8 mouse cellular contexts compared by ENCODE assay signal in genomic region chr6:47813257-47813878, GRCm38 (mm10). TPM values are rescaled to one million over a fixed set of nuclear protein-coding genes. Genes with fewer than 3 reads are reported as not detected.
DNase-seq lines count a peak whose midpoint lies in the region; ATAC-seq and TF ChIP-seq lines count a peak whose summit lies in the region.

Pdia4 (minus strand) TSS chr6:47813430.

- H3ac ChIP-seq in C2C12 (ENCODE audit: control insufficient read depth, insufficient read length, low read depth) (peak within 1 kb of the TSS; percentile 59), myocyte (ENCODE audit: control insufficient read depth, insufficient read length) (peak within 1 kb of the TSS; percentile 18)

- peak within 1 kb of the TSS; percentile 94 for H3K9ac ChIP-seq in heart, embryonic 11.5 days (ENCODE audit: low read depth, low read length)
- H3K9ac ChIP-seq in kidney, embryonic 16.5 days (replicated peaks; ENCODE audit: low read length): peak within 1 kb of the TSS; percentile 95
- peak within 1 kb of the TSS; percentile 88 for H3K9ac ChIP-seq in liver, adult 2 months (ENCODE audit: low read depth, low read length)

- H3K79me2 ChIP-seq in C2C12 (ENCODE audit: control insufficient read depth, insufficient read depth) (peaks cover 47% of the 10 kb centered on the region), myocyte (ENCODE audit: control insufficient read depth, insufficient read depth) (peaks cover 39% of the 10 kb centered on the region)
- peaks cover 24% of the 10 kb centered on the region; the same call in 1 of the 2 replicates for H3K79me2 ChIP-seq in liver, adult 2 months (ENCODE audit: control insufficient read depth, insufficient read depth, low read length)

- H3K4me3 ChIP-seq in C2C12 (ENCODE audit: insufficient read depth, poor library complexity, severe bottlenecking) (peak within 1 kb of the TSS; percentile 93), myocyte (peak within 1 kb of the TSS; percentile 85)
- peak within 1 kb of the TSS; percentile 83 for H3K4me3 ChIP-seq in erythroblast, embryonic 14.5 days (replicated peaks)
- H3K4me3 ChIP-seq in heart, embryonic 11.5 days (ENCODE audit: low read depth, low read length): peak within 1 kb of the TSS; percentile 69
- peak within 1 kb of the TSS; percentile 89 for H3K4me3 ChIP-seq in kidney, embryonic 16.5 days (ENCODE audit: low read length)
- peak within 1 kb of the TSS; percentile 78 for H3K4me3 ChIP-seq in liver, adult 2 months (ENCODE audit: insufficient read depth, low read depth, low read length)

- peaks cover 41% of the 10 kb centered on the region for H3K79me3 ChIP-seq in C2C12 (ENCODE audit: low read depth)

- peaks cover 11% of the 10 kb centered on the region for H3K36me3 ChIP-seq in C2C12 (ENCODE audit: control insufficient read depth, insufficient read depth)
- H3K36me3 ChIP-seq in erythroblast, embryonic 14.5 days (ENCODE audit: control insufficient read depth): no peaks in the 10 kb centered on the region; the same call in 1 of the 2 replicates
- no peaks in the 10 kb centered on the region for H3K36me3 ChIP-seq in heart, embryonic 11.5 days (ENCODE audit: control insufficient read depth, insufficient read depth, low read length)
- no peaks in the 10 kb centered on the region for H3K36me3 ChIP-seq in kidney, embryonic 16.5 days (ENCODE audit: insufficient read depth, low read length)
- peaks cover 4% of the 10 kb centered on the region for H3K36me3 ChIP-seq in liver, adult 2 months (ENCODE audit: control insufficient read depth, insufficient read depth, low read length)
- no peaks in the 10 kb centered on the region for H3K36me3 ChIP-seq in myocyte (ENCODE audit: control insufficient read depth, insufficient read depth)
- no peaks in the 10 kb centered on the region for H3K36me3 ChIP-seq in splenic B cell, adult 2 months (ENCODE audit: control insufficient read depth, insufficient read depth, low read length, poor library complexity, severe bottlenecking)

- TF ChIP-seq CTCF in C2C12 (IDR thresholded peaks at IDR 0.05; ENCODE audit: control insufficient read depth, insufficient read depth, insufficient read length): no peak
- no peak for TF ChIP-seq CTCF in brain, embryonic 14.5 days (IDR thresholded peaks at IDR 0.05; ENCODE audit: borderline replicate concordance, extremely low read depth, insufficient read depth, insufficient read length)
- TF ChIP-seq CTCF in liver, adult 2 months (IDR thresholded peaks at IDR 0.05; ENCODE audit: low read depth, low read length): no peak

- peak; percentile 100 for DNase-seq in brain, embryonic 14.5 days (ENCODE audit: low read depth)
- DNase-seq in liver, adult 2 months (ENCODE audit: extremely low read depth, low read depth, low spot score): peak; percentile 97
- peak; percentile 99 for DNase-seq in splenic B cell, adult 2 months (ENCODE audit: low read depth, low spot score)

- peaks cover 36% of the 10 kb centered on the region for H3K4me1 ChIP-seq in erythroblast, embryonic 14.5 days (ENCODE audit: control insufficient read depth)
- peaks cover 17% of the 10 kb centered on the region for H3K4me1 ChIP-seq in heart, embryonic 11.5 days (ENCODE audit: control insufficient read depth, insufficient read depth, low read length)
- peaks cover 24% of the 10 kb centered on the region for H3K4me1 ChIP-seq in kidney, embryonic 16.5 days (ENCODE audit: insufficient read depth, low read length)
- H3K4me1 ChIP-seq in liver, adult 2 months (ENCODE audit: control insufficient read depth, insufficient read depth, low read length): peaks cover 28% of the 10 kb centered on the region

- H3K27me3 ChIP-seq in C2C12 (ENCODE audit: control insufficient read depth, insufficient read depth, insufficient read length) (no peaks in the 10 kb centered on the region), myocyte (ENCODE audit: control insufficient read depth, insufficient read depth, insufficient read length) (no peaks in the 10 kb centered on the region)
- no peaks in the 10 kb centered on the region for H3K27me3 ChIP-seq in erythroblast, embryonic 14.5 days (ENCODE audit: control insufficient read depth)
- H3K27me3 ChIP-seq in heart, embryonic 11.5 days (ENCODE audit: control insufficient read depth, insufficient read depth, low read length): no peaks in the 10 kb centered on the region
- H3K27me3 ChIP-seq in kidney, embryonic 16.5 days (ENCODE audit: insufficient read depth, low read length): no peaks in the 10 kb centered on the region
- no peaks in the 10 kb centered on the region for H3K27me3 ChIP-seq in liver, adult 2 months (ENCODE audit: control insufficient read depth, insufficient read depth, low read length)
- no peaks in the 10 kb centered on the region for H3K27me3 ChIP-seq in splenic B cell, adult 2 months (ENCODE audit: control insufficient read depth, insufficient read depth, low read length, poor library complexity, severe bottlenecking)

- TF ChIP-seq POLR2A in brain, embryonic 14.5 days (IDR thresholded peaks at IDR 0.05; ENCODE audit: borderline replicate concordance, extremely low read depth, insufficient read depth, insufficient read length, poor library complexity, severe bottlenecking): peak; percentile 89; the same call in 1 of the 2 replicates
- peak; percentile 97 for TF ChIP-seq POLR2A in liver, adult 2 months (IDR thresholded peaks at IDR 0.05; ENCODE audit: extremely low read depth, insufficient read depth, low read length)
- peak; percentile 91 for TF ChIP-seq POLR2A in myocyte (IDR thresholded peaks at IDR 0.05; ENCODE audit: insufficient read length, low read depth)

- H3K27ac ChIP-seq in heart, embryonic 11.5 days (ENCODE audit: low read depth, low read length): peak within 1 kb of the TSS; percentile 90
- H3K27ac ChIP-seq in kidney, embryonic 16.5 days (ENCODE audit: low read length): peak within 1 kb of the TSS; percentile 97
- H3K27ac ChIP-seq in liver, adult 2 months (replicated peaks; ENCODE audit: insufficient read depth, low read depth, low read length): peak within 1 kb of the TSS; percentile 90

- H3K4me2 ChIP-seq in heart, embryonic 11.5 days: peak within 1 kb of the TSS; percentile 84
- H3K4me2 ChIP-seq in kidney, embryonic 16.5 days (replicated peaks; ENCODE audit: low read depth, low read length): peak within 1 kb of the TSS; percentile 65
- H3K4me2 ChIP-seq in myocyte (ENCODE audit: low read depth): peak within 1 kb of the TSS; percentile 92

- under 1% methylated on average over 44 of the region's 44 CpGs for WGBS in heart, embryonic 11.5 days (ENCODE audit: insufficient replicate concordance)
- WGBS in kidney, embryonic 16.5 days: under 1% methylated on average over 43 of the region's 44 CpGs
- WGBS in liver, adult 2 months: under 1% methylated on average over 44 of the region's 44 CpGs

- peak; percentile 100 for ATAC-seq in heart, embryonic 11.5 days (replicated peaks; ENCODE audit: insufficient number of reproducible peaks, low FRiP score, low TSS enrichment)
- peak; percentile 99 for ATAC-seq in kidney, embryonic 16.5 days (ENCODE audit: low FRiP score, low TSS enrichment)

- H3K9me3 ChIP-seq in erythroblast, embryonic 14.5 days (ENCODE audit: control insufficient read depth, low read length): no peaks in the 10 kb centered on the region
- no peaks in the 10 kb centered on the region for H3K9me3 ChIP-seq in heart, embryonic 11.5 days (replicated peaks; ENCODE audit: control insufficient read depth, low read length)
- no peaks in the 10 kb centered on the region for H3K9me3 ChIP-seq in kidney, embryonic 16.5 days (ENCODE audit: low read length)

TF ChIP-seq in C2C12, 6 proteins besides CTCF, POLR2A, EP300 and RAD21:
- TF ChIP-seq MAX (IDR thresholded peaks at IDR 0.05) (peak; percentile 79), MYOG (IDR thresholded peaks at IDR 0.05; ENCODE audit: control insufficient read depth, extremely low read depth, insufficient read length) (no peak)

TF ChIP-seq in myocyte, 11 proteins besides CTCF, POLR2A, EP300 and RAD21:
- TF ChIP-seq CEBPB (IDR thresholded peaks at IDR 0.05; ENCODE audit: insufficient read depth, poor library complexity, severe bottlenecking) (no peak), SRF (IDR thresholded peaks at IDR 0.05; ENCODE audit: control insufficient read depth, insufficient read length, low read depth) (no peak), USF1 (IDR thresholded peaks at IDR 0.05; ENCODE audit: low read depth) (peak; percentile 34), POLR2AphosphoS2 (IDR thresholded peaks at IDR 0.05; ENCODE audit: insufficient read length, low read depth) (peak; percentile 87), E2F4 (IDR thresholded peaks at IDR 0.05; ENCODE audit: insufficient read depth) (peak; percentile 68), MYOD1 (IDR thresholded peaks at IDR 0.05; ENCODE audit: control insufficient read depth in 1 of 3, insufficient read length in 2 of 3, low read depth in 2 of 3) (no peak), TCF3 (IDR thresholded peaks at IDR 0.05; ENCODE audit: insufficient read length, low read depth) (no peak), MYOG (IDR thresholded peaks at IDR 0.05; ENCODE audit: control insufficient read depth in 1 of 3, insufficient read depth in 1 of 3, insufficient read length in 2 of 3, low read depth in 2 of 3) (peak in 1 of 3 experiments; percentile 44), TCF12 (IDR thresholded peaks at IDR 0.05; ENCODE audit: insufficient read depth, poor library complexity, severe bottlenecking) (no peak), REST (IDR thresholded peaks at IDR 0.05; ENCODE audit: insufficient read depth, insufficient read length) (no peak), MAX (IDR thresholded peaks at IDR 0.05; ENCODE audit: low read depth) (peak; percentile 20)

RNA-seq across cellular contexts. Expression of gene Pdia4, which starts in this region (rescaled TPM):
- polyA plus RNA-seq in C2C12 (2012; fragmentation: generic; extraction: Trizol) (78.9 TPM), myocyte (2012; fragmentation: generic; extraction: Trizol) (49.3 TPM)
- 52.6 and 75.7 TPM in 2 replicates for polyA plus RNA-seq in brain, embryonic 14.5 days (2012; rRNA removed)
- polyA plus RNA-seq in erythroblast, embryonic 14.5 days (2012): 0.02 and 0.07 TPM in 2 replicates
- polyA plus RNA-seq in heart, embryonic 11.5 days (2014; fragmentation: Nextera tagmentation; extraction: Ambion mirVana): 218 and 257 TPM in 2 replicates
- polyA plus RNA-seq in kidney, embryonic 16.5 days (2015; fragmentation: Nextera tagmentation; extraction: Ambion mirVana): 397 and 399 TPM in 2 replicates
- 244 and 280 TPM in 2 replicates for total RNA-seq in liver, adult 2 months (2014; rRNA removed)
- polyA plus RNA-seq in liver, adult 2 months (2012; rRNA removed): 69.4 and 76.6 TPM in 2 replicates

Comparison
In these comparisons a context has a peak if more than half of its experiments do, and no peak if none do; other contexts are left out.
1. Peak in every context shown above with its lines: DNase-seq, ATAC-seq, H3K4me3 ChIP-seq and H3K27ac ChIP-seq.
2. RNA of gene Pdia4 (polyA plus RNA-seq): 397 to 399 TPM in kidney, embryonic 16.5 days, 218 to 257 TPM in heart, embryonic 11.5 days, 78.9 TPM in C2C12 (single experiment), 52.6 to 75.7 TPM in brain, embryonic 14.5 days, 69.4 to 76.6 TPM in liver, adult 2 months and 49.3 TPM in myocyte (single experiment); 0.02 to 0.07 TPM in erythroblast, embryonic 14.5 days; every median in the first group is over 10 times any median in the second.